Mouse (Mus musculus) liver, adult 2 months (tissue): ENCODE measurements around the gene Serinc5.

ENCODE experiments used
- CTCF ChIP-seq: fragments of 200-500 bp; IDR thresholded peaks from 2 replicates; pipeline ENCODE4 v1.5.1; 2011; ENCODE audit warnings: low read depth, low read length, control low read depth
- POLR2A ChIP-seq: fragments of 200-500 bp; IDR thresholded peaks from 2 replicates; pipeline ENCODE4 v1.6.1; 2011; ENCODE audit warnings: low read length, control low read depth; ENCODE audit not compliant: insufficient read depth; ENCODE audit errors: extremely low read depth

- no peak for TF ChIP-seq CTCF
- no peak for TF ChIP-seq POLR2A
Measured at GRCm38 (mm10) chr13:92733741-92734140, 122.8 kb downstream of the Serinc5 start.
